Mouse (Mus musculus) stomach, postnatal 0 days (tissue): ENCODE measurements around the gene Rtf2. TPM values are rescaled to one million over a fixed set of nuclear protein-coding genes. Genes with fewer than 3 reads are reported as not detected.

Experiments
- ATAC-seq: fragments of 200-750 bp; cut with Nextera tagmentation; 2 replicates; pipeline ENCODE4 v1.8.0; 2017; ENCODE audit not compliant: low FRiP score, low TSS enrichment
- DNase-seq: peaks from one replicate; pipeline ENCODE4 v3.0.0-alpha.2; 2016; ENCODE audit warnings: low spot score
- H3K27ac ChIP-seq: fragments of 300-500 bp; sonication (generic); replicated peaks from 2 replicates; pipeline ENCODE4 v1.5.1; 2014; ENCODE audit warnings: mild to moderate bottlenecking, control low read depth
- H3K27me3 ChIP-seq: fragments of 300-500 bp; sonication (generic); 2 replicates; pipeline ENCODE4 v1.6.1; 2014; ENCODE audit warnings: low read length; ENCODE audit not compliant: control insufficient read depth, insufficient read depth
- H3K36me3 ChIP-seq: fragments of 300-500 bp; sonication (generic); 2 replicates; pipeline ENCODE4 v1.6.1; 2014; ENCODE audit warnings: low read length, mixed read lengths; ENCODE audit not compliant: control insufficient read depth, insufficient read depth
- H3K4me1 ChIP-seq: fragments of 300-500 bp; sonication (generic); replicated peaks from 2 replicates; pipeline ENCODE4 v1.6.1; 2014; ENCODE audit warnings: antibody characterized with exemption; ENCODE audit not compliant: control insufficient read depth, insufficient read depth
- H3K4me2 ChIP-seq: fragments of 300-500 bp; sonication (generic); replicated peaks from 2 replicates; pipeline ENCODE4 v1.6.1; 2014; ENCODE audit warnings: low read depth, mild to moderate bottlenecking, control low read depth, moderate library complexity
- H3K4me3 ChIP-seq: fragments of 300-500 bp; sonication (generic); 2 replicates; pipeline ENCODE4 v1.5.1; 2014; ENCODE audit warnings: low read depth, low read length, control low read depth
- H3K9ac ChIP-seq: fragments of 300-500 bp; sonication (generic); 2 replicates; pipeline ENCODE4 v1.6.1; 2014; ENCODE audit warnings: mild to moderate bottlenecking, low read length, control low read depth, mixed read lengths
- H3K9me3 ChIP-seq: fragments of 300-500 bp; sonication (generic); 2 replicates; pipeline ENCODE4 v1.6.1; 2016; ENCODE audit warnings: low read length; ENCODE audit not compliant: control insufficient read depth
- CTCF ChIP-seq: IDR thresholded peaks from 2 replicates; pipeline ENCODE4 v1.5.1; 2016; ENCODE audit warnings: antibody characterized with exemption, low read depth, mild to moderate bottlenecking, moderate library complexity
- EP300 ChIP-seq: optimal IDR thresholded peaks from 2 replicates; pipeline ENCODE3; 2016; ENCODE audit warnings: antibody characterized with exemption
- WGBS: fragments of 180-500 bp; shearing (Covaris S2); extraction: QIAGEN DNeasy Blood & Tissue Kit; methylation state at CpG from one replicate; pipeline ENCODE4 v1.1.7; 2014; 5-methylcytosine and 5-hydroxymethylcytosine counted together
- polyA plus RNA-seq: library from polyadenylated mRNA; unstranded; fragments of >200 nt; fragmentation: Nextera tagmentation; extraction: Ambion mirVana; gene quantifications from 2 replicates; pipeline ENCODE4 v1.2.1, GENCODE M21; 2015

Gene Rtf2
- polyA plus RNA-seq, 1 experiment from 2014 or later: 79.7 TPM

DNA sequence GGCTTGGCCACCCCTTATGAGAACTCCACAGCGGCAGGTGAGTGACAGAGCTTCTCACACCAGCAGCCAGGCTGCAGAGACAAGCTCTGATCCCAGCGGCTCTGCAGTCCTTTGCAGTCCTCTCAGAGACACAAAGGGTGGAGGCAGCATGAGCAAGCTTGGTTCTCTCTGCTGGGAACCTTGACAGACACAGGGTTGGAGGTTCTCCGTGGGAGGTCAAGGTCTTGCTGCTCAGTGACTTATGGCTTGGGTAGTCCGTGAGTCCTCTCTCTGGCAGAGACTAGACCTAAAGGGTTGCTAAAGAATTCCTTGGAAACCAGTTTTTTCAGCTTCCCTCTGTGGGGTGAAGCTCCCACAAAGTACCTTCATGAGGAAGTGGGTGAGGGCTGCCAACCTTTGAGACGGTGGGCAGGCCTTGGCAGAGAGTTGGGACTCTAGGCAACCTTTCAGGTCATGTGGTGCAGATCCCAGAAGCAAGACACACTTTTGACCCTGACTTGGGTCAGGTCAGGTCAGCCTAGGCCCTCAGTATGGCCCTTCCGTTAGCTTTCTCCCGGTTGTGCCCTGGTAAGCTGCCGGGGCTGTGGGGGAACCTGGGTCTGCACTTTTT, 56.5 kb downstream of the Rtf2 start:
- no peak overlapping the region for H3K4me2 ChIP-seq
- no peak for ATAC-seq
- no peaks in the 10 kb centered on the region for H3K36me3 ChIP-seq
- H3K9me3 ChIP-seq: no peaks in the 10 kb centered on the region
- no peak overlapping the region for H3K27ac ChIP-seq
- no peak for TF ChIP-seq CTCF
- no peak for TF ChIP-seq EP300
- H3K4me1 ChIP-seq: no peaks in the 10 kb centered on the region
- no peaks in the 10 kb centered on the region for H3K27me3 ChIP-seq
- no peak overlapping the region for H3K4me3 ChIP-seq
- WGBS: 63% methylated on average over 8 of the region's 8 CpGs
- DNase-seq: no peak
- no peak overlapping the region for H3K9ac ChIP-seq

DNA sequence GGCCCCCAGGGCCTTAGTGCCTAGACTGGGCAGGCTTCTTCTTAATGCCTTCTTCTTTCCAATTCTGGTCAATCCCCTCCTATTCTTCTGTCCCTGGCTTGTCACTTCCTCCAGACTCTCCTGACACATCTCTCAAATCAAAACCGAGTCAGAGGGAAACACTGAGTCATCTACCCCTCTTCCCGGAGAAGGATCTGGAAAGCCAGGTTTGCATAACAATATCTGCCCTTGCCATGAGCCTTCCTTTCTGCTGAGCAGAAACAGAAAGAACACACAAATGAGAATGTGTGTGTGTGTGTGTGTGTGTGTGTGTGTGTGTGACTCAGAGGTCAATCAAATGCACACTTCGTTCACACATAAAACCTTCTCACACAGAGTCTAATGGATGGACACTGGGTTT, 58.5 kb downstream of the Rtf2 start:
- no peaks in the 10 kb centered on the region for H3K9me3 ChIP-seq
- no peaks in the 10 kb centered on the region for H3K4me1 ChIP-seq
- H3K9ac ChIP-seq: no peak overlapping the region
- H3K36me3 ChIP-seq: no peaks in the 10 kb centered on the region
- H3K4me2 ChIP-seq: no peak overlapping the region
- H3K27me3 ChIP-seq: no peaks in the 10 kb centered on the region
- TF ChIP-seq CTCF (no peak), EP300 (no peak)
- WGBS: 38% methylated on average over 3 of the region's 3 CpGs
- DNase-seq (no peak), ATAC-seq (no peak)
- H3K4me3 ChIP-seq: no peak overlapping the region
- no peak overlapping the region for H3K27ac ChIP-seq

DNA sequence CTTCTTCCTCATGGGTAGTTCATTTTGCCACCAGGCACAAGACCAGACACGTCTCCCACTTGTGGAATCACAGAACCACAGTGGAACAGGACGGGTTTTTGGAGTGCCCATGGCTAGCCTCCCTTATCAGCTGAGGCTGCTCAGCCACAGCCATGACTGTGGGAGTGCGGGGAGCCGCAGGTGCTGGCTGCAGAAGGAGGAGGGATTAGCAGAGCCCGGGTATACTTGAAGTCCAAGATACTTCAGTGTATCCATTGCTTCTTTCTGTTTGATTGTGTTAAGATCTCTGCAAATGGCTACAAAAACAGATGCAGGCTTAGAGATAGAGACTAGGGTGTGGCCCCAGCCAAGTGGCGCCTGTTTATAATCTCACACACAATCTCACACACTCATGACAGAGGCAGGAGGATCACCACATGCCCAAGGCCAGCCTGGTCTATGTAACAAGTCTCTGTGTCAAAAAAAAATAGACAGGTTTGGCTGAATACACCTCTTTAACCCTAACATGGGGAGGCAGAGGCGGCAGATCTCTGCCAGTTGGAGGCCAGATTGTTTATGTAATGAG, 60.5 kb downstream of the Rtf2 start:
- no peaks in the 10 kb centered on the region for H3K27me3 ChIP-seq
- no peaks in the 10 kb centered on the region for H3K4me1 ChIP-seq
- TF ChIP-seq CTCF: no peak
- TF ChIP-seq EP300: no peak
- no peak overlapping the region for H3K4me3 ChIP-seq
- DNase-seq (no peak), ATAC-seq (no peak)
- 21% methylated on average over 7 of the region's 7 CpGs for WGBS
- no peak overlapping the region for H3K4me2 ChIP-seq
- H3K27ac ChIP-seq: no peak overlapping the region
- H3K9me3 ChIP-seq: no peaks in the 10 kb centered on the region
- H3K9ac ChIP-seq: no peak overlapping the region
- H3K36me3 ChIP-seq: no peaks in the 10 kb centered on the region

DNA sequence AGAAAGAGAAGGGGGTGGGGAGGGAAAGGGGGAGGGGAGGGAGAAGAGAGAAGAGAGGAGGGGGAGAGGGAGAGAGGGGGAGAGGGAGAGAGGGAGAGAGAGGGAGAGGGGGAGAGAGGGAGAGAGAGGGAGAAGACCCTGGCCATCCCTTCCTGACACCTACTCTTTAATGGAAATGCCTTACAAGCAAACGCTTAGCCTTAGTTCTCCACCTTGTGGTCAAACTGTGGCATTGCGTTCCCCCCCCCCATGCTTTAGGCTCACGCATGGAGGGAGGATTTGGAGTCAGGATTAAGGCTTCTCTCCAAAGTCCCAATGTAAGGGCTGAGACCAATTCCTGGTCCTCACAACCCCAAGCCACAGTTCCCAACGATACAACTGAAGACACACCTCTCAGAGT, 61.0 kb downstream of the Rtf2 start:
- H3K4me2 ChIP-seq: no peak overlapping the region
- TF ChIP-seq CTCF (peak; percentile 87), EP300 (no peak)
- H3K4me3 ChIP-seq: no peak overlapping the region
- 9% methylated on average over 4 of the region's 4 CpGs for WGBS
- H3K4me1 ChIP-seq: no peaks in the 10 kb centered on the region
- peak; percentile 58 for DNase-seq
- H3K9me3 ChIP-seq: no peaks in the 10 kb centered on the region
- no peak for ATAC-seq
- no peaks in the 10 kb centered on the region for H3K36me3 ChIP-seq
- no peak overlapping the region for H3K9ac ChIP-seq
- H3K27ac ChIP-seq: no peak overlapping the region
- no peaks in the 10 kb centered on the region for H3K27me3 ChIP-seq

DNA sequence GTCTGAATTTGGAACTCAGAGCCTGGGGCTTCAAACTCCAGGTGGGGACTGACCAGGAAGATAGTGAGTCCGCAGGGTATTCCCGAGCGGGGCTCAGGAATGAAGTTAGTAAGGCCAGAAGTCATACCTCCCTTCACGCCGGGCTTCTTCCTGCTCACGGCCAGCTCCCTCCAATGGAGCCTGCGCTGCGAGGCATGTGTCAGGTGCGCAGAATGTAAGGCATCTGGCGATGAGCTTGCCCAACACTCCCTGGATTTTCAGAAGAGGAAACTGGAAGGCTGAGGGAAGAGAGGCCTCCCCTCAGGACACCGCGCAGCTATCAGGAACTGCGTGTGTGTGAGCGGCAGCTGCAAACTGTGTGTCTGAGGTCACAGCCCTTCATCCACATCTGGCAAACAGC, 61.8 kb downstream of the Rtf2 start:
- 54% methylated on average over 14 of the region's 14 CpGs for WGBS
- H3K27ac ChIP-seq: no peak overlapping the region

DNA sequence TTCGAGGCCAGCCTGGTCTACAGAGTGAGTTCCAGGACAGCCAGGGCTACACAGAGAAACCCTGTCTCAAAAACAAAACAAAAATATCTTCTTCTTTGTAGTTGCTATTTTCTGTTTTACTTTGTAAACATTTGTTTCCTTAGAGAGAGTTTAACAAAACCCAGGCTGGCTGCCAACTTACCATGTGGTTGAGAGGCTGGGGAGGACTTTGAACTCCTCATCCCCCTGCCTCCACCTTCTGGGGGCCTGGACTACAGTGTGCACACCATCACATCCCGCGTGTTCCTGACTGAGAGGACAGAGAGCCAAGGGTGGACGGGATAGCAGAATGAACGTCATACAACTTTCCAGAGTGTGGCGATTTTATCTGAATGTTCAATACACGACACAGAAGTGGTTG, 65.8 kb downstream of the Rtf2 start:
- no peak for ATAC-seq
- no peak overlapping the region for H3K27ac ChIP-seq
- no peaks in the 10 kb centered on the region for H3K27me3 ChIP-seq
- WGBS: 77% methylated on average over 7 of the region's 7 CpGs
- DNase-seq: no peak
- TF ChIP-seq CTCF (no peak), EP300 (no peak)
- no peaks in the 10 kb centered on the region for H3K4me1 ChIP-seq
- no peaks in the 10 kb centered on the region for H3K9me3 ChIP-seq
- H3K4me3 ChIP-seq: no peak overlapping the region
- no peak overlapping the region for H3K4me2 ChIP-seq
- H3K36me3 ChIP-seq: no peaks in the 10 kb centered on the region
- no peak overlapping the region for H3K9ac ChIP-seq

More for the DNA sequence above, 61.8 kb downstream of the Rtf2 start:
- TF ChIP-seq CTCF (no peak), EP300 (no peak)
- Histone ChIP-seq H3K4me1 (no peaks in the 10 kb centered on the region), H3K36me3 (no peaks in the 10 kb centered on the region), H3K4me3 (no peak overlapping the region), H3K27me3 (no peaks in the 10 kb centered on the region), H3K4me2 (no peak overlapping the region), H3K9ac (no peak overlapping the region), H3K9me3 (no peaks in the 10 kb centered on the region)
- ATAC-seq (no peak), DNase-seq (no peak)
